Mouse (Mus musculus) heart, embryonic 13.5 days (tissue): ENCODE data around the gene Ago1. TPM values are rescaled to one million over a fixed set of nuclear protein-coding genes. Genes with fewer than 3 reads are reported as not detected.
A peak's percentile ranks its signal among the peaks of the same experiment; 100 is the strongest.

Experiments
- ATAC-seq: fragments of 200-750 bp; cut with Nextera tagmentation; 2 replicates; pipeline ENCODE4 v1.8.0; 2017; ENCODE audit warnings: moderate TSS enrichment; ENCODE audit not compliant: insufficient number of reproducible peaks, low FRiP score, low TSS enrichment; ENCODE audit errors: extremely low read depth
- H3K27ac ChIP-seq: fragments of 300-500 bp; sonication (generic); replicated peaks from 2 replicates; pipeline ENCODE4 v1.5.1; 2015; ENCODE audit warnings: moderate library complexity, mild to moderate bottlenecking, inconsistent platforms
- H3K27me3 ChIP-seq: fragments of 300-500 bp; sonication (generic); replicated peaks from 2 replicates; pipeline ENCODE4 v1.6.1; 2015; ENCODE audit warnings: mild to moderate bottlenecking, inconsistent platforms
- H3K36me3 ChIP-seq: fragments of 300-500 bp; sonication (generic); 2 replicates; pipeline ENCODE4 v1.6.1; 2015; ENCODE audit warnings: mild to moderate bottlenecking, inconsistent platforms
- H3K4me1 ChIP-seq: fragments of 300-500 bp; sonication (generic); 2 replicates; pipeline ENCODE4 v1.6.1; 2015; ENCODE audit warnings: inconsistent platforms
- H3K4me2 ChIP-seq: fragments of 300-500 bp; sonication (generic); 2 replicates; pipeline ENCODE4 v1.6.1; 2015; ENCODE audit warnings: inconsistent platforms, mild to moderate bottlenecking, moderate library complexity
- H3K4me3 ChIP-seq: fragments of 300-500 bp; sonication (generic); 2 replicates; pipeline ENCODE4 v1.5.1; 2015; ENCODE audit warnings: moderate library complexity, mild to moderate bottlenecking, inconsistent platforms
- H3K9ac ChIP-seq: fragments of 300-500 bp; sonication (generic); 2 replicates; pipeline ENCODE4 v1.6.1; 2015; ENCODE audit warnings: inconsistent platforms, mild to moderate bottlenecking, moderate library complexity
- H3K9me3 ChIP-seq: fragments of 300-500 bp; sonication (generic); 2 replicates; pipeline ENCODE4 v1.6.1; 2016; ENCODE audit warnings: inconsistent platforms
- WGBS: fragments of 180-500 bp; shearing (Covaris S2); methylation state at CpG from one replicate; pipeline ENCODE4 v1.1.7; 2015; ENCODE audit warnings: mixed read lengths; 5-methylcytosine and 5-hydroxymethylcytosine counted together
- polyA plus RNA-seq: library from polyadenylated mRNA; unstranded; fragments of >200 nt; fragmentation: Nextera tagmentation; extraction: Ambion mirVana; gene quantifications from 2 replicates; pipeline ENCODE4 v1.2.1, GENCODE M21; 2015

Gene Ago1
- polyA plus RNA-seq: 2.7 and 2.8 TPM in 2 replicates

DNA sequence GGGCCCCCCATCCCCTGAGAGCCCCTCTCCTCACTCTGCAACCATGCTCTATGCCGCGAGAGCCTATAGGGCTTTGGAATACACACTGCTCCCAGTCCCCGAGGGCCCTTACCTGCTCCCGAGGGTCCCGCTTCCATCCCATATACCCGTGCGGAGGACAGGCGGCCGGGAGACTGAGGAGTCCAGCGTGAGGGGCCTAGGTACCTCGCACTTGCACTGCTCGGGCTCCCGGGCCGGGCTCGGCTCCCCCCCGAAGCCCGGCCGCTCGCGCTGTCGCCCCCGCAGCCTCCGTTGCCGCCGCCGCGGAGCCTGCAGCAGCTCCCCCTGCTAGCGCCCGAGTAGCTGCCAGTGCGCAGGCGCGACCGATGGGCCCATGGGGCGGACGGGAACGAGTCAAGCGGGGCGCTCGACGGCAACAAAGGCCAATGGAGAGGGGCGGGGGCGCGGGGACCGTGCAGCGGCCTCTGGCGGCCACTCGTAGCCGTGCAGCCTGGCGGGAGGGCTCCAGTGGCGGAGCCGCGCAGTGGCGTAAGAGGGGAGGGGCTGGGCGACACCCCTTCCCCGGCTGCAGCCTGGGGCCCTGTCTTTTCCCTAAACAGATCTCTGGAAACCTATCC is at the start of gene Ago1:
Ago1 (minus strand) TSS at position 299 of the 617 bp plus-strand sequence.
- peak; percentile 86 for ATAC-seq
- no peaks in the 10 kb centered on the region for H3K36me3 ChIP-seq
- peak within 1 kb of the TSS; percentile 81 for H3K4me2 ChIP-seq
- no peaks in the 10 kb centered on the region for H3K9me3 ChIP-seq
- peak within 1 kb of the TSS; percentile 94 for H3K9ac ChIP-seq
- peak within 1 kb of the TSS; percentile 96 for H3K4me3 ChIP-seq
- peaks cover 43% of the 10 kb centered on the region for H3K4me1 ChIP-seq
- 0% methylated on average over 50 of the region's 55 CpGs for WGBS
- peak within 1 kb of the TSS; percentile 86 for H3K27ac ChIP-seq
- no peaks in the 10 kb centered on the region for H3K27me3 ChIP-seq

DNA sequence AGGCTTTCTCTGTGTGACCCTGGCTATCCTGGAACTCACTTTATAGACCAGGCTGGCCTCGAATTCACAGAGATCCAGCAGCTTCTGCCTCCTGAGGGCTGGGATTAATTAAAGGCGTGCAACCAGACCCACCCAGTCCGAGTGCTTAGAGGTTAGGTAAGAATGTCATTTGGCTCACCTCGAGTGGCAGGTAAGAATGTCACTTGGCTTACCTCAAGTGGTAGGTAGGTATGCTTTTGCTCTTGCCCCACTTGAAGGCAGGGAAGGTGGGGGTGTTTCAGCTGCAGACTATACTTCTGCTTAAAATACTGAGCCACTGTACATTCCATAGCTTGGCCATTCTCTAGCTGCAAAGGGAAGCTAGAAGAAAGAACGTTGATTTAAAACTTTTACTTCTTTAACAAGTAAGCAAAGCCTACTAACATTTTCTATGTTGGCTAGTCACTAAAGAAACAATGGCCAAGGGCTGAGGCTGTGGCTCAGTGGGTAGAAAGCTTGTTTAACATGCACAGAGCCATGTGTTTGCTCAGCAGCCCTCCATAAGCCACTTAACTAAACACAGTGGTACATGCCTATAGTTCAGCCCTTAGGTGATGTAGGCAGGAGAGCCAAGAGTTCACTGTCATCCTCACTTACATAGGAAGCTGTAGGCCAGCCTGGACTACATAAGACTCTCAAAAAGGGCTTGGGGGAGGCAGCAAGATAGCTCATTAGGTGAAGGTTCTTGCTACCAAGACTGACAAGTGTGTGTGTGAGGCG is 44.1 kb upstream of the Ago1 start:
- no peak for ATAC-seq
- H3K9me3 ChIP-seq: no peaks in the 10 kb centered on the region
- H3K27ac ChIP-seq: no peak overlapping the region
- peaks cover 18% of the 10 kb centered on the region for H3K36me3 ChIP-seq
- H3K4me1 ChIP-seq: no peaks in the 10 kb centered on the region; the same call in 1 of the 2 replicates
- 72% methylated on average over 6 of the region's 6 CpGs for WGBS
- no peak overlapping the region for H3K9ac ChIP-seq
- no peak overlapping the region for H3K4me3 ChIP-seq
- H3K27me3 ChIP-seq: no peaks in the 10 kb centered on the region
- H3K4me2 ChIP-seq: no peak overlapping the region

DNA sequence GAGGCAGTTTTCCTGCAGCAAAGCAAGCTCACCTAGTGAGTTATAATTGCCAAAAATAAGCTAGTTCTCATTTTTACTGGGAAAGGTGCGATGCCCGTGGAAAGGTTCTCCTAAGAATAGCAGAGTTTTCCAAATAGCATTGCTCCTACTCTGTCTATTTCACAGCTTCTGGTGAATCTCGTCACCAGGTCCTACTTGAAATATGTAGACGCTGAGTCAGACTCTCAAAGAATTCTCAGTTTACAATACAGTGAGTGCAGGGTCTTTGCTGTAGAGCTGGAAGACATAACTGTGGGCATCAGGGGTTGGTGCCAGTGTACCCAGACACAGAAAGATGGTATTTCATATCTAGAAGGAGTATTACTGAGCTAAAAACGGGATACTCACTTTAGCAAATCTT is 42.6 kb upstream of the Ago1 start:
- no peak overlapping the region for H3K9ac ChIP-seq
- WGBS: 76% methylated on average over 5 of the region's 5 CpGs
- no peak overlapping the region for H3K27ac ChIP-seq

DNA sequence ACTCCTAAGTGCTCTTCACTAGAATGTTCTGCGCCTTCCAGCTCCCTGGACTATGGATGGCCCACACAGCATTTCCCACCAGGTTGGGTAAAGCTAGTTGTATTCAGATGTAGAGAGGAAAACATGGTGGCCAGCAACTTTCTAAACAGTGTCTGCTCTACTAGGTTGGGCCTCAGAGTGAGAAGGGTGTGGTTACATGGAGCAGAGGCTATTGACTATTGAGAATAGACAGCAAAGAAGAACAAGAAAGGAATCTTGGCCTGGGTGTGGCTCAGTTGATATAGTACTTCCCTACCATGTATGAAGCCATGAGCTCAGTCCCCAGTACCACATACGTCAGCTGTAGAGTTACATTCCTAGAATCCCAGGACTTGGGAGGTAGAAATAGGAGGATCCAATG is 40.7 kb upstream of the Ago1 start:
- Histone ChIP-seq H3K36me3 (peaks cover 21% of the 10 kb centered on the region), H3K27ac (no peak overlapping the region), H3K9me3 (no peaks in the 10 kb centered on the region), H3K27me3 (no peaks in the 10 kb centered on the region), H3K4me1 (no peaks in the 10 kb centered on the region; the same call in 1 of the 2 replicates), H3K4me2 (no peak overlapping the region), H3K4me3 (no peak overlapping the region), H3K9ac (no peak overlapping the region)
- no peak for ATAC-seq
- WGBS: 81% methylated on average over 2 of the region's 2 CpGs

More for the DNA sequence above, 42.6 kb upstream of the Ago1 start:
- Histone ChIP-seq H3K4me3 (no peak overlapping the region), H3K36me3 (peaks cover 23% of the 10 kb centered on the region), H3K9me3 (no peaks in the 10 kb centered on the region), H3K4me2 (no peak overlapping the region), H3K4me1 (no peaks in the 10 kb centered on the region; the same call in 1 of the 2 replicates), H3K27me3 (no peaks in the 10 kb centered on the region)
- ATAC-seq: no peak

DNA sequence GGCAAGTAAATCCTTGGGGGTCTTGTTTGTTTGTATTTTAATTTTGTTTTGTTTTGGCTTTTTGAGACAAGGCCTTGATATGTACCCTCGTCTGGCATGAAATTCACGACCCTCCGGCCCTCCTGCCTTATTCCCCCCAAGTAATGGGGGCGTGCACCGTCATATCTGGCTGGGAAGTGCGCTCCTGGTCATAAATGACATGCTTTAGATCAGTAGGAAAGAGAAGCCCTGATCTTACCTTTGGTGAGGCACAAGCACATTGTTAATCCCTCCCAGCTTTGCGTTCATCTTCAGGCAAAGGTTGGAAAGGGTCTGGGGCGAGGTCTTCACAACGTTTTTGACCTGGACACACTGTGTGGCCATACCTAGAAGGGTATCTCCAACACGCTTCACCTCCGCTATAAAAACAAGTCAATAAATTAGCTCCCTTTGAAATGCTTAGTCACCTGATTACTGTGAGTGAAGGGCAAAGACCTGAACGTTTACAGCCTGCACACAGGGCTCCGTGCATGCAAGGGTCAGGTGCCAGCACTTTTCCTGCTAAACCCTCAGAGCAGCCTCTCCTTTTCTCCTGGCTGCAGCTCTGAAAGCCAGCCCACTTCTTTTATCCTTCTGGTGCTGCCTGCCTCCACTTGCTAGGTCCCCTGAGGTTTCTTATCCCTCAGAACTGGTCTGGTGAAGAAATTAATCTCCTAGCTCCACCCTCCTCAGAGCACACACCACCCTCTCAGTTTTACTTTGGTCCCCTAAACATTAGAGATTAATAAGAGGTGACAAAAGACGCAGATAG is 39.9 kb upstream of the Ago1 start:
- Histone ChIP-seq H3K36me3 (peaks cover 21% of the 10 kb centered on the region), H3K4me2 (no peak overlapping the region), H3K27ac (no peak overlapping the region), H3K9ac (no peak overlapping the region), H3K4me1 (no peaks in the 10 kb centered on the region; the same call in 1 of the 2 replicates), H3K27me3 (no peaks in the 10 kb centered on the region), H3K9me3 (no peaks in the 10 kb centered on the region), H3K4me3 (no peak overlapping the region)
- WGBS: 64% methylated on average over 14 of the region's 14 CpGs
- ATAC-seq: no peak

DNA sequence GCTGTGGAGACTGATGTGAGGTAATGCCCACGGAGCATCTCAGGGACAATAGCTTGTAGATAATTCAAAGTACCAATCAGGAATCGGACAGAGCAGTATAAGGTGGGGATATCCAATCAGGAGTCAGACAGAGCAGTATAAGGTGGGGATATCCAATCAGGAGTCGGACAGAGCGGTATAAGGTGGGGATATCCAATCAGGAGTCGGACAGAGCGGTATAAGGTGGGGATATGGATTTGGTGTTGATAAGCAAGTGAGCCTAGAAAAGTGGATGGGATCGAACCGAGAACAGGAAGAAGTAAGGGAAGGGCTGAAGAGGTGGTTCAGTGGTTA is 34.6 kb upstream of the Ago1 start:
- Histone ChIP-seq H3K4me1 (no peaks in the 10 kb centered on the region), H3K36me3 (0 out of 2 replicates have a peak, but pooled peaks cover 5% of the 10 kb centered on the region), H3K27ac (no peak overlapping the region), H3K9ac (no peak overlapping the region), H3K27me3 (no peaks in the 10 kb centered on the region), H3K4me2 (no peak overlapping the region), H3K4me3 (no peak overlapping the region), H3K9me3 (no peaks in the 10 kb centered on the region)
- 43% methylated on average over 8 of the region's 8 CpGs for WGBS
- no peak for ATAC-seq

DNA sequence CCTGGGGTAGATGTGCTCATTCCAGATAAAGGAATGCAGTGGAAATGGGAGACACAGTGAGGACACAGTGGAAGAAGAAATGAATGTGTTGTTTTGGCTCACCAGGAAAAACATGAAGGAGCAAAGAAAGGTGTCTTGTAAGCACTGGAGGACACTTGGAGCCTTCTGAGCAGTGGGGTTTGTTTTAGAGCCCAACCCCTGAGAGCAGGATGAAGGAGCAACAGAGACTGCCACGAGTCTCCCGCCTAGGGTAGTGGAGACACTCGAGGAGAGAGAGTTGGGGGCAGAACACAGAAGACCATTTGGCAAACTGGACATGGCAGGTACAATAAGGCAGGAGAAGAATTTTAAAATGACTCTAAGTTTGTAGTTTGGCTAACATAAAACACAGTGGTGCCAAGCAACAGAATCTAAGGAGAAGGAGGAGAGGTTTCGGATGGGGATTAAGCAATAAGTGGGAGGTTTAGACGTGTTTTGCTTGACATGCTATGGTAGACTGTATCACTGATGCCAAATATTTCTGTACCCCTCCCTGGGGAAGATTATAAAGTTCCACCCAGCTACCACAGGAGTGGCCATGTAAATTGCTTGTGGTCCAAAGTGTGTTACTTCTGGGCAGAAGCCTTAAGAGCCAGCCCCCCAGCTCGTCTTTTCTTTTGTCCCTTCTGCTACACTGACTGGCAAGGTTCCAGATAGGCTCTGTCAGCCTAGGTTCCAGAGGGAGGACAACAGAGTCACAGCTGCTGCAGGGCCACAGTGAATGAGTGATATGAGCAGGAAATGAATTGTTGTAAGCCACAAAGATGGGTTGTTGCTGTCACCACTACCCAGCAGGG is 34.0 kb upstream of the Ago1 start:
- Histone ChIP-seq H3K9me3 (no peaks in the 10 kb centered on the region), H3K9ac (no peak overlapping the region), H3K36me3 (0 out of 2 replicates have a peak, but pooled peaks cover 5% of the 10 kb centered on the region), H3K4me2 (no peak overlapping the region), H3K4me3 (no peak overlapping the region), H3K27ac (no peak overlapping the region), H3K4me1 (no peaks in the 10 kb centered on the region), H3K27me3 (no peaks in the 10 kb centered on the region)
- 59% methylated on average over 6 of the region's 6 CpGs for WGBS
- no peak for ATAC-seq

DNA sequence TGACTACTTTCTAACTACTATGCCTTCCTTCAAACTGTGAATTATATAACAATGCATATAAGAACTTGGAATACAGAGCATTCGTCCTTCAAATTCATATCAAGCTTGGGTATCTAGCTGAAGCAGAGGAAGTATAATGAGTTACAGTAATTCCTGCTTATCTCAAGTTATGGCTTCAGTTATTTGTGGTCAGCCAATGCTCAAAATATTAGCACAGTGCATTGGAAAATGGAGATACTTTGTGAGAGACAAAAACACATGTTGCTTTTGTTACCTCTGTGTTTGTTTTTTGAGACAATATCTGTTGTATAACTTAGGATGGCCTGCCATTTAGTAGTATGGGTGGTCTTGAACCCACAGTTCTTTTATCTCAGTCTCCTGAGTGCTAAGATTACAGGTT is 30.2 kb upstream of the Ago1 start:
- H3K9me3 ChIP-seq: no peaks in the 10 kb centered on the region
- H3K9ac ChIP-seq: no peak overlapping the region
- H3K4me3 ChIP-seq: no peak overlapping the region
- H3K27me3 ChIP-seq: no peaks in the 10 kb centered on the region
- H3K27ac ChIP-seq: no peak overlapping the region
- no peaks in the 10 kb centered on the region for H3K36me3 ChIP-seq
- WGBS: 60% methylated on average over 1 of the region's 1 CpGs
- no peak for ATAC-seq
- no peaks in the 10 kb centered on the region for H3K4me1 ChIP-seq
- H3K4me2 ChIP-seq: no peak overlapping the region

DNA sequence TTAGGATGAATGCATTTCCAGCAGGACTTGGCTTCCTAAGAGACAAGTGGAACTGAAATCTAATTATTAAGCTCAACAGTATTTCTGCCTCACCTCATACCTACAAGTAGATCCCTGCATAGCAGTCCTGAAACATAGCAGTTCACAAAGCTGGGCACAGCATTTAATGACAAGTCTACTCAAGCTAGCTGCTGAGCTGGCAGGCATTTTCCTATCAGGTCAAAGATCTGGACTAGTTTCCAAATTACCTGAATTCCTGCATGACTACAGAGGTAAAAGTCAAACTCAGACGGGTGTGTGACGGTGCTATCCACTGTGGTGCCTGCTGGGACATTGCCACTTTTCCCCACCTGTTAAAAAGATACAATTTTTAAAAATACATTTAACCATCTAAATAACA is 28.6 kb upstream of the Ago1 start:
- WGBS: 69% methylated on average over 2 of the region's 2 CpGs
- H3K27me3 ChIP-seq: no peaks in the 10 kb centered on the region
- no peaks in the 10 kb centered on the region for H3K9me3 ChIP-seq
- no peak overlapping the region for H3K27ac ChIP-seq
- no peak for ATAC-seq
- H3K9ac ChIP-seq: no peak overlapping the region
- peaks cover 5% of the 10 kb centered on the region for H3K36me3 ChIP-seq
- no peaks in the 10 kb centered on the region for H3K4me1 ChIP-seq
- no peak overlapping the region for H3K4me3 ChIP-seq
- H3K4me2 ChIP-seq: no peak overlapping the region

DNA sequence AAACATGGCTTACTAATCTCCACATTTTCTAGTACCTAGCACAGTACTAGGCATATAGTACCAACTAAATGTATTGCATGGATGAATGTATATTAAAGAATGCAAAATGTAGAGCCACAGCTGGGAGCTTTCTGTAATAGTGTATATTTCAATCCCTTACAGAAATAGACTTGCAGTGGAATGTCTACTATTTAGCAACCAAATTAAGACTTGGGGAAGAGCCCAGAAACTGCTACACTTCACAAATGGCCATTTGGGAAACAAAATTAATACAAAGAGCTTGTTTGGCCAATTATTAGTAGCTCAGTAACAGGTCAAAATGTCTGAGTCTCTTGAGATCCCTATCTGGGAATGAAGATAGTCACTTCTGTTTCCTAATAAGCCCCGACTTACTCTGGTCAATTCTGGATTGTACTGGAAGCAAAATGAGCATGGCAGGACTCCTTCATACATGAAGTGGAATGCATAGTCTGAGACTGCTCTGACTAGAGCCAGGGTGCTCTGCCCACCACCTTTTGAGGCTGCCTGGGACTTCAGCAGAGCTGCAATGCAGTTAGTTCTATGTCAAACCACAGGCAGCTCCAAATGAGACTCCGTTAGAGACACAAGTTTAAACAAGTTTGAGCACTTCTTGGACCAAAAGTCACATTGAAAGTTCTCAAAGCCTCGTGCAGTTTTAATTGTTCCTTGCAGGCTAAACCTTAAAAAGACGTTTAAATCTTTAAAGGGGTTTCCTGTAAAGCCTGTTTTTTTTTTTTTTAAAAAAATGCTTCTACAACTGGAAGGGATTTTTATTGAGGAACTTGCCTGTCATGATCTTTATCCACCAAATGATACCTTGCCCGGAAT is 27.8 kb upstream of the Ago1 start:
- no peak overlapping the region for H3K9ac ChIP-seq
- peaks cover 5% of the 10 kb centered on the region for H3K36me3 ChIP-seq
- H3K4me2 ChIP-seq: no peak overlapping the region
- WGBS: 59% methylated on average over 5 of the region's 5 CpGs
- peak overlapping the region; percentile 20; the same call in 1 of the 2 replicates for H3K27ac ChIP-seq
- H3K4me1 ChIP-seq: no peaks in the 10 kb centered on the region
- H3K27me3 ChIP-seq: no peaks in the 10 kb centered on the region
- no peak overlapping the region for H3K4me3 ChIP-seq
- H3K9me3 ChIP-seq: no peaks in the 10 kb centered on the region
- ATAC-seq: no peak
